Mouse (Mus musculus) frontal cortex, postnatal 14 days (tissue): ENCODE measurements around the gene Phlpp2.
"Not testable (repeated sequence)": the region's sequence is repeated elsewhere in the genome, so short reads cannot be mapped to it uniquely, and the experiment has no call there.

Experiments used
- DNase-seq, 2 experiments: peaks; one replicate each; pipeline ENCODE4 v3.0.0; 2022; ENCODE audit warnings: low spot score in 2 of 2

Gene Phlpp2

DNA sequence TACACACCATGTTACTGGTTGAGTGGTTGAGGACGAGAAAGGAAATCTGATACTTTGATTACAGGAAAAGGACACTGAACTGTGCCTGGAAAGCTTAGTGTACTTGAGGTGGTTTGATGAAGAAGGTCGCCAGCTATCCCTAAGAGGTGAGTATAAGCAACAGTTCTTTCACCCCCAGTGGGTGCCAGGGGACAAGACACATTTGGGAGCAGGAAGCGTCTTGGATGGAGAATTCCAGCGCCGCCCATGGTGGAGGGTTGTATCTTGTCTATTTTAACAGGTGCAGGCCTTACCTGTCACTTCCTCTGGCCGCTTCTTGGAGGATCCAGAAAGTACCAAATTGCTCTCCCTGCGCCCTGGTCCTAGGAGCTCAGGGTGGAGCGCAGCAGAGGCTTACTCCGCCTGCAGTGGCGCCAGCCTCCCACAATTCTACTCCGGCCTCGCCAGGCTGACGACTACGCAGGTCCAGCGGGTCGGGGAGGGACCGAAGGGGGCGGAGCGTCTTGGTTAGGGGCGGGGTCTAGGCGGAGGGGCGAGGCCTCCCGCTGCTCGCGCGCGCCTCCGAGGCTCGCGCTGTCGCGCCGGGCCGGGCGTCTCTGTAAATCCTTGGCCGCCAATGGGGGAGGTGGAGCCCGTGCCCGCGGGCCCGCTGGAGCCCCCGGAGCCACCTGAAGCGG lies at the start of gene Phlpp2:
Phlpp2 (plus strand) TSS at position 540 of the 677 bp plus-strand sequence.
- DNase-seq: peak; percentile 84 to 92

DNA sequence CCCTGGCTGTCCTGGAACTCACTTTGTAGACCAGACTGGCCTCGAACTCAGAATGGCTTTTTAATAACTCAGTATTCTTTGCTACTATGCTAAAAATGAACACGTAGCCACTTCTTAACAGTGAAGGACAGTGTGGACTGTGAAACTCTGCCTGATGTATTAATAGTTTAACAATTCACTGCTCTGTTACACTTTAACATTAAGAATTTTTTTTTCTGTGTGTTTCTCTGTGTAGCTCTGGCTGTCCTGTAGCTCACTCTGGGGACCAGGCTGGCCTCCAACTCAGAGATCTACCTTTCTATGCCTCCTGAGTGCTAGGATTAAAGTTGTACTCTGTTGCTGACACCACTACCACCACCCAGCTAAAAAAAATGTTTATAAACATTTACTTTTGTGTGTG lies 44.8 kb upstream of the Phlpp2 start:
- DNase-seq: no peak

DNA sequence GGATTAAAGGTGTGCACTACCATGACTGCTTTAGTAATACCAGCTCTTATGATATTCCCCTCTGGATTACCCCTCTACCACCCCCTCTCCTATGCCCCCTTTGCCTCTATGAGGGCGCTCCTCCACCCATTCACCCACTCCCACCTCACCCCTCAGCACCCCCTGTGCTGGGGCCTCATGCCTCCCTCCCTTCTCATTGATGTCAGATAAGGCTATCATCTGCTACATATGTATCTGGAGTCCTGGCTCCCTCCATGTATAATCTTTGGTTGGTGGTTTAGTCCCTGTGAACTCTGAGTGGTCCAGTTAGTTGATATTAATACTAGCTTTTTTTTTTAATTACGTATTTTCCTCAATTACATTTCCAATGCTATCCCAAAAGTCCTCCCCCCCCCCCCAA lies 28.5 kb upstream of the Phlpp2 start:
- no peak for DNase-seq

DNA sequence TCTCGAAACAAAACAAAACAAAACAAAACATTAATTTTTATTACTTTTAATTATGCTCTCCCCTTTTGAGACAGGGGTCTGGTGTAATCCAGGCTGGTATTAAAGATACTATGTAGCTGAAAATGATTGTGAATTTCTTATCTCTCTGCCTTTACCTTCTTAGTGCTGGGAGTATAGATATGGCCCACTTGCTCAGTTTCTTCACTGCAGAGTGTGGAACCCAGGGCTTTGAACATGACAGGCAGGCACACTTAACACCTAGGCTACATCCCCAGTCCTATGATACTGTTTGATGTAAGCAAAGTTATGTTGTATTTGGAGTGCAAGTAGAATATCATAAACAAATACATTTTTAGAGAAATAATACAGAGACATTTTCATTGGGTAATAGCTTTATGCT lies 25.9 kb upstream of the Phlpp2 start:
- no peak for DNase-seq

DNA sequence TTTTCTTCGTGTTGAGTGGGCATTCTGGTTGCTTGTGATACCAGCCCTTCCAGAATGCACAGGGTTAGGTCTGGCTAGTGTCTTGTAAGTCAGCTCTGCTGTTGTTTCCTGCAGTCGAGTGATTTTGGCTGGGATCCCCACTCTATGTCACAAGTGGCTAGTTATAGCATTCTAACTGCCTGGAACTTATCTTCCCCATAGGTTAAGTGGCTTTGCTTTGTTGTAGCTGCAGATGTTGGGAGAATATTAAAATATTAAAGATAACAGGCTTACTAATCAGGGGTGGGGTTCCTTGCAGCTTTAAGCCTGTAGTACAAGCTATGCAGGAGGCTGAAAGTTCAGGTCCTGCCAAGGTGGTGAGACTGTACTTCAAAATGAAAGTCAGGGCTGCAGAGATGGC lies 20.5 kb upstream of the Phlpp2 start:
- no peak for DNase-seq

DNA sequence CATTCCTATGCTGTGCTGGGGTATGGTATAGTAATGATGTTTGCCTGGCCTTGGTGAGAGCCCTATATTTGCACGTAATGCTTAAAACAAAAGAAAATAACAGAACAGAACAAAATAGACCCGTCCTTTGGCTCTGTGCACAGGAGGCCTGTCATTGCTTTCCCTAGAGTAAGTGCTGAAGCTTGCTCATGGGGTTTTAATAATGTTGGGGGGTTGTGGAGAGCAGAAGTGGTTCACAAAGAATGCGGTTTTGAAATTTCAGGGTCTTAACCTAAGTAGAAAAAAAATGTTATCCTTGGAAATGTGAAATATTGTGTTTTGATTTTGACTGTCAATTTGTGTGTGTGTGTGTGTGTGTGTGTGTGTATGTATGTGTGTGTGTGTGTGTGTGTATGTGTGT lies 19.4 kb upstream of the Phlpp2 start:
- no peak for DNase-seq

DNA sequence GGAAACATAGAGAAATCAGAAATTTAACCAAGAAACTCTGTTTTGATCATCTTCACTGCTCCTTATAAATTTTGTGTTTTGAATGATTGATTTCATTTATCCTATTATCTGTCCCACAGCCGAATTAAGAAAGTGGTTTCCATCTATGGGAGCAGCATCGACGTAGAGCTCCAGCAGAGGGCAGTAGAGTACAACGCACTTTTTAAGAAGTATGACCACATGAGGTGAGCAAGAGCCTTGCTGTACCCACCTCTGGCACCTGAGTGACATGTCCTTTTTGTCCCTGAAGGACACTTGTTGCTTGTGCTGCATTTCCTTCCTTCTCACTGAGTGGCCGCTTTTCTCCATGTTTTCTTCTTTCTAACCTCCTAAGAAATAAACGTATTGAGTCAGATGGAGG lies 14.9 kb upstream of the Phlpp2 start:
- DNase-seq: peak; percentile 14 to 53

DNA sequence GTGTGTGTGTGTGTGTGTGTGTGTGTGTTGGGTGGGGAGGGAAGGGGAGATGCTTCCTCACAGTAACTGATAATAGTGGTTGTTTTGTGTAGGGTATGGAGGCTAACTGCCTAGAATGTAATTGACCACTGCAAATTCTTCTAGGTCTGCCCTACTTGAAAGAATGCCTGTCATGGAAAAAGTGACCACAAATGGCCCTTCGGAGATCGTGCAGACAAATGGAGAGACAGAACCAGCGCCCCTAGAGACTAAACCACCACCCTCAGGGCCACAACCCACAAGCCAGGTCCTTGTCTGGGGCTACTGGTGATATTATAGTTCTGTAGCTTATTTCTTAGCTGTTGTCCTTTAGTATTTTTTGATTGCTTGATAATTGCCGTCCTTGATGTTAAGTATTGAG lies 13.8 kb upstream of the Phlpp2 start:
- no peak for DNase-seq

DNA sequence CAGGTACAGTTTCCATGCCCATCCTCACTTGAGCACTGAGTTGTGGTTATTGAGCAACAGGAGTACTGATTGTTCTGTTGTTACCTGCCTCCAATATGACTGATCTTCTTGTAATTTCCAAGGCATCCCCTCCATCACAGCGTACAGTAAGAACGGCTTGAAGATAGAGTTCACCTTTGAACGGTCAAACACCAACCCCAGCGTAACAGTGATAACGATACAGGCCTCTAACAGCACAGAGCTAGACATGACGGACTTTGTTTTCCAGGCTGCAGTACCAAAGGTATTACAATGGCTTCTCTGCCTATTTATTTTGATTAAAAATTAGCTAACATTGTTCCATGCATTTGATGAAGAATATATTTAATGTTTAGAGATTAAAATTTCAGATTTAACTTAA lies 12.9 kb upstream of the Phlpp2 start:
- DNase-seq: no peak

DNA sequence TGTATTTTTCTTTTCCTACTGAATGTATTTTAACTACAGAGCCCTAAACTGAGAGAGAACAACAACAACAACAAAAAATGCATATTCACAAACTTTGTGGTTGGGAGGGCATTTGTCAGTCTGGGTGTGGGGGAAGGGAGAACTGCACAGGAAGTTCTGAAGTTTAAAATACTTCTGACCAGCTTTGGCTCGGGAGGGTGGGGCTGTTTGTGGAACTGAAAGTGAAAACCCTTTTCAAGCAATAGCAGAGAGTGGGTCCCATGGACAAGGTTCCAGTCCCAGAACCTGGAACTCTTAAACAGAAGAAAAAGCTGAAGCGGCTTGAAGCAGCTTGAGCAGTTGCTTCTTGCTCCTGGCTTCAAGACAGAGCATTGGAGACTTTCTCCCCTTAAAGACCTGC lies 4.9 kb upstream of the Phlpp2 start:
- no peak for DNase-seq

DNA sequence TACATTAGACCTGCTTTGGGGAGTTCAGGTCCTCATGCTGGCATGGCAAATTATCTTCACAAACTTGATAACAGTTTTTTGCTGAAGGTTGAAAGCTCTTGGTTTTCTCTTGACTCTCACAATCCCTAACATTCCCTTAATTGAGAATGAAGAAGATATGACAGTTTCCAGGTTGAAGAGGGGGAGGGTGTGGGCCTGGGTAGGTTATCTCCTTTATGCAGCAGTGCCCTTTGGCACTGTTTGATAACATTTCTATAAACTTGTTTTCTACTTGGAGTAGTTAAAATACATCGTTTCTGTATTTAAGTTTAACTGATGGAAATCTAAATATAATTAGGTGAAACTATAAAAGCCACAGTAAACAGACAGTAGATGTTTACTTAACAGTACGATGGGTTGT lies 3.5 kb upstream of the Phlpp2 start:
- no peak for DNase-seq

DNA sequence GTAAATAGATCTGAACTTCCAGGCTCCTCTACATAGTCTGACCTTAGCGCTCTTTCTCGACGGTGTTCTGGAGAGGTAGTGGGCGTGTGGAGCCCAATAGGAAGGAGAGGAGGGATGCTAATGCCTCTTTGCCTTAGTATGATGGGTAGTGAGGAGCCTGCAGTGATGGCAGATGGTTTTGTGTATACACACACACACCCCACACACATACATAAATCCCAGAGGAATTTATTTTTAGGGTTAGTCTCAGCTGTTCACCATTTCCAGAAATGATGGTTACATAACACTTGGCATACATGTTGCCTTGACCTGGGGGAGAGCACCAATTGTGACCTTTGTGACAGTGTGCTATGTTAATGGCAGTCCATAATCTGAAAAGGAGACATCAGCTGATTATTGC lies 2.8 kb upstream of the Phlpp2 start:
- DNase-seq: peak in 1 of 2 experiments; percentile 7

DNA sequence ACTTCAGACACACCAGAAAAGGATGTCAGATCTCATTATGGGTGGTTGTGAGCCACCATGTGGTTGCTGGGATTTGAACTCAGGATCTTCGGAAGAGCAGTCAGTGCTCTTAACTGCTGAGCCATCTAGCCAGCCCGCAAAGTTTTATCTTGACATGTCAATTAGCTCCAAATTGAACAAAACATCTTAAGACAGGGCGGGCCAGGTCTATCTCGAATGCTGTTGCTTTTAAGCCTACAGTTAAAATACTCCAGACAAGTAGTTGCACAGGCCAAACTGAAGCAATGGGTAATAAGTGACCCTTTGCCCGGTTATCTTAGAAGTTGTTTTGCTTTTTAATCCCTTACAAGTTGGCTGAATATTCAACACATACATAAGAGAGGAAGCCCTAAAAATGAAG lies 1.7 kb upstream of the Phlpp2 start:
- DNase-seq: no peak

DNA sequence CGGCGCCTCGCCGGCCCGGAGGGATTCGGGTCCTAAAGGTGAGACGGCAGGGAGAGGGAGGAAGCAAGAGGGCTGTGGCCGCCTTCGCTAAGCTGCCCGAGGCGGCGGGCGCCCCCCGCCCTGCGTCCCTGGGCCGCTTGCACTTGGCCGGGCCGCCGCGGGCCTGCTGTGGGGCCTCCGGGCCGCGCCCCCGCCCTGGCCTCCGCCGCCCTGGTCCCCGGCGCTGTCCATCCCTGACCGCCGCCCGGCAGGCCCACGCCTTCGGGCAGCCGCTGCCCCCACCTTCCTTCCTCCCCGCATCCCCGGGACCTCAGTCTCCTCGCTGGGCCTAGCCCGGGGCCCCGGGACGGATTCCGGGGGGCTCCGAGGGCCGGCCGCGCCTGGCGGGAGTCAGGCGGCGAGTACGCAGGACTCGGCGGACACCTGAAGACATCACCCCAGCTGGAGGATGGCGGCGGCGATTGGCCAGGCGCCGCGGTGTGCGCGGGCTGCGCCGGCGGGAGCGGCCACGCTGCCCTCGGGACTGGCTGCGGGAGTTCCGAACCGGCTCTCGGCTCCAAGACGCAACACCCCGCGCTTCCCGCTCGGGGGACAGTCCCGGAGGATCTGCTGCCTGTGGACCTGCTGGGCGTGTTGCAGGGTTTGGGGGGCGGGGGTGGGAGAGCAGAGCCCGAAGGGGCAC lies 479 bp downstream of the Phlpp2 start:
- DNase-seq: peak; percentile 30 to 46

DNA sequence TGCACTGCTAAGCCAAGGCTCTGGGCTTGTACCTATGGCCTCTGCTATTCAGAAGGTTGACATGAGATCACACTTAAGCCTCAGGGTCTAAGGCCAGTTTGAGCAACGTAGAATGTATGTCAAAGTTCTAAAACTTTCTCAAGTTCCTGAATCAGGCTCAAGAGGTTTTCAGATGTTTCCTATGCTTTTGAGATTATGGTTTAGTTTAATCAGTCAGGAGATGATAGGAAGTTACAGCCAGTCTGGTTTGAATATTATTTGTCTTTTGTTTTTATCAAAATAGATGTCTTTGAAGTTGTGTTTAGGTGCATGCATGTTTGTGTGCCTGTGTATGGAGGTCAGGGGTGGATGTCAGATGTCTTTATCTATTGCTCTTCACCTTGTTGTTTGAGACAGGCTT lies 2.7 kb downstream of the Phlpp2 start:
- DNase-seq: no peak

DNA sequence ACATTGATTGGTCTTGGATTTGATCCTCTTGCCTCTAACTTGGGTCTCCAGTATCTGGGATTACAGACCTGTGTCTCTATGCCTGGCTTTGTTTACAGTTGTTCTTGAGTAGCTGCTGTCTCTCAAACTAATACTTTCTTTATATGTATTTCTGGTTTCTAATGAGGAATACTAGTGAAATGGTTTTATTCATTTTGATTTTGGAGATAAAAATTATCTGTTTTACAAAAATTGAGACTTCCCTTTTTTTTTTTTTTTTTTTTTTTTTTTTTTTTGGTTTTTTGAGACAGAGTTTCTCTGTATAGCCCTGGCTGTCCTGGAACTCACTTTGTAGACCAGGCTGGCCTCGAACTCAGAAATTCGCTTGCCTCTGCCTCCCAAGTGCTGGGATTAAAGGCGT lies 5.5 kb downstream of the Phlpp2 start:
- DNase-seq: not testable (repeated sequence)

DNA sequence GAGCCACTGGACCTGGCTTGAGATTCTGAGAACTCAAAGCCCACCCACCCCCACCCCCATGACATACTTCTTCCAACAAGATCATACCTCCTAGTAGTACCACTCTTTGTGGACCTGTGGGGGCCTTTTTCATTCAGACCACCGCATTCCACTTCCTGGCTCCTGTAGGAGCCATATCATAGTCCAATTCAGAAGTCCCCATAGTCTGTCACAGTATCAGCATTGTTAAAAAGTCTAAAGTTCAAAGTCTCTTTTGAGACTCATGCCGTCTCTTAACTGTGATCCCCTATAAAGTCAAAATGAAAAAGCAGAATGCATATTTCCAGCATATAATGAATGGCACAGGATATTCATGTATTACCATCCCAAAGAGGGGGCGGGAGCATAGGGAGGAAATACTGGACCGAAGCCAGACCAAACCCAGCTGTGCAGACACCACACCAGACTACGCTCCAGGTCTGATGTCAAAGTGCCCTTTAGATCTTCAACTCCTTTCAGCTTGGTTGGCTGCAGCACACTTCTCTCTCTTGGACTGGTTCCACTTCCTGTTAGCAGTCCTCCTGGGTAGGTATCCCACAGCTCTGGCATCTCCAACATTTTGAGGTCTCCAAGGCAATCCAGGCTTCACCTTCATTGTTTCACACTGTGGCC lies 11.8 kb downstream of the Phlpp2 start:
- DNase-seq: no peak

DNA sequence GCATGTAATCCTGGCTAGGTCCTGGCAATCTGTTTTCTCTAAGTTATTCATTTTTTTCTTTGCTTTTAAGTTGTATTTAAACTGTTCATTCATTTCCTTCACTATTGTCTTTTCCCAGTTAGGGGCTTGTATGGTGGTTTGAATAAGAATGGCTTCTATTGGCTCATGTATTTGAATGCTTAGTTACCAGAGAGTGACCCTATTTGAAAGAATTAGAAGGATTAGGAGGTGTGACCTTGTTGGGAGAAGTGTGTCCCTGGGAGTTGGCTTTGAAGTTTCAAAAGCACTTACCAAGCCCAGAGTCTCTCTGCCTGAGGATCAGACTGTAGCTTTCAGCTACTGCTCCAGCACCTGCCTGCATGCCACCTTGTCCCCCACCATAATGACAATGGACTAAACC lies 17.0 kb downstream of the Phlpp2 start:
- DNase-seq: no peak

DNA sequence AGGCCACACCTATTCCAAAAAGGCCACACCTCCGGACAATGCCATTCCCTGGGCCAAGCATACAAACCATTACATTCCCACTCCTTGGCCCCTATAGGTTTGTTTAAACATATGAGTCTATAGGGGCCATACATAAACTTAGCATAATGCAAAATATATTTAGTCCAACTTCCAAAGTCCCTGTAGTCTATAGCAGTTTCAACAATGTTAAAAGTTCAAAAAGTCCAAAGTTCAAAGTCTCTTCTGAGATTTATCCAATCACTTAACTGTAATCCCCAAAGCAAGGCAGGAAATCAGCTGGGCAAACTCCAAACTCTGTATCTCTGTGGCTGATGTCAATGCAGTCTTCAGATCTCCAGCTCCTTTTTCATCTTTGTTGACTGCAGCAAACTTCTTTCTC lies 20.9 kb downstream of the Phlpp2 start:
- no peak for DNase-seq

DNA sequence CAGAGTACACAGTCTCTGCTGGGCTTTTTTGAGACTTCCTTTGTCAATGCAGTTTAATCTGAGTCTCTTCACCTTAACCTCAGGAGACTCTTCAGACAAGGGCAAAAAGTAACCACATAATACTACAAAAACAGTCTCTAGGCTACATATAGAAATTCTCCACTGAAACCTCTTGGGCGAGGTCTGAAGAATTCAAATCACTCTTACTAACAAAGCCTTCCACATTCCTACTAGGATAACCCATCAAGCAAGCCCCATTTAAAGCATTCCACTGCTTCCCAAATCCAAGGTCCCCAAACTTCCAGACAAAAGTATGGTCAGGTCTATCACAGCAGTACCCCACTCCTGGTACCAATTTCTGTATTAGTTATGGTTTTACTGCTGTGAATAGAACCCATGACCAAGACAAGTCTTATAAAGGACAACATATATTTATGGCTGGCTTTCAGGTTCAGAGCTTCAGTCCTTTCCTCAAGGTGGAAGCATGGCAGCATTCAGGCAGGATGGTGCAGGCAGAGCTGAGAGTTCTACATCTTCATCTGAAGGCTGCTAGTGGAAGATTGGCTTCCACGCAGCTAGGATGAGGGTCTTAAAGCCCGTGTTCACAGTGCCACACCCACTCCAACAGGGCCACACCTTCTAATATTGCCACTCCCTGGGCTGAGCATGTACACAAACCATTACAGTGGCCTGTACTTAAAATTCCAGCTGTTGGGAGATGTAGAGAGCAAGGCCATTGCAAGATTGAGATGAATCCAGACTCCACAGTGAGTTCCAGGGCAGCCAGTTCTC lies 22.6 kb downstream of the Phlpp2 start:
- no peak for DNase-seq

DNA sequence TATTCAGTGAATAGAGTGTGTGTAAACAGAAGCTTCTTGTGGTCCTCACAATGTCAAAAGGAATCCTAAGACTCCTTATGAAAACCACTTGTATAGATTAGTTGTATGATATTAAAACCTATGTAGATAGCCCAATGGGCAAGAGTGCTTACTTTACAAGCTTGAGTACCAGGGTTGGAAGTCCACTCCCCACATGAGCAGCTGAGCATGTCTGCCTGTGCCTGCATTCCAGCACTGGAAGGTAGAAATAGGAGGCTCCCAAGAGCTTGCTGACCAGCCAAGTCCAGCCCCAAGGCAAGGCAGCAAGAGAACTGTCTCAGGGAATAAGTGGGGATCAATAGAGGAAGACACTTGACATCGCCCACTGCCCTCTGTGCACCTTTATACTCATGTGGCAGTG lies 26.3 kb downstream of the Phlpp2 start:
- no peak for DNase-seq

DNA sequence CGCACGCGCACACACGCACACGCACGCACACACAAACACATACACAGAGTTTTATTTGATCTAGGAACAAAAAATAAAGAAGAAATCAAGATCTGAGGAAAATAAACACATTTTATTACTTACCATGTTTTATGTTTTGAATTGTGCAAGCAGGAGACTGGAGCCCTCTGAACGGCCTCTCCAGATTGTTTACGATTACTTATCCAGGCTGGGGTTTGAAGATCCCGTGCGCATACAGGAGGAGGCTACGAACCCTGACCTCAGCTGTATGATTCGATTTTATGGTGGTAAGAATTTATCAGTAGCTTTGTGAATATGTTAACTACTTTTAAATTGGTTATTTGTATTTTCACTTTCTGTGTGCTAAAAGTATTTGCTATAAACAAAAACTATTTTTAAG lies 27.0 kb downstream of the Phlpp2 start:
- DNase-seq: no peak
